Mouse (Mus musculus): ENCODE data around the gene Kif6. TPM values are rescaled to one million over a fixed set of nuclear protein-coding genes. Genes with fewer than 3 reads are reported as not detected.
A peak's percentile ranks its signal among the peaks of the same experiment; 100 is the strongest.

Kif6 gene
- polyA plus RNA-seq, 1 experiment from 2014 or later, result 2.5 TPM

DNA sequence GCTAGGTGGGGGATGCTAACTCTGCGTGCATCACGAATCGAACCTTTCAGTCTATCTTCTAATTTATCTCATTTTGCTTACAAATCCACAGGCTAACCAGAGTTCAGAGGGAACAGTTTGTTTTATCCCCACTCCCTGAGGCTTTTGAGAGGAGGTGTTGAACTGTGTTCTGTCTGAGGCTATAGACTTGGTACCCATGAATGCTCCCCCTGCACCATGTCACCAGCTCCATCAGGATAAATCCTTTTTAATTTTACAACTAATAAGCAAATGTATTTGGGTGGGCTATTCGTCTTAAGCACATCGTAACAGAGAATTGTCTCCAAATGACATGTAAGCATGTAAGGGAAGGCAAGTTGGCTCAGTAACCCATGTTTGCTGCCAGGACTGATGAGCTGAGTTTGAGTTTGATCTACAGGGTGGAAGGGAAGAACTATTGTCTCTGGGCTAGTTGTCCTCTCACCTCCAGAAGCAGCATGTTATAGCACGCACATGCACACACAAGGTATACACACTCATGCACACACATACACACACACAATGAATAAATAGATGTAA is 122.4 kb downstream of the Kif6 start:
- peaks cover 5% of the 10 kb centered on the region; the same call in 1 of the 2 replicates for H3K9me3 ChIP-seq (replicated peaks)
- H3K27me3 ChIP-seq (replicated peaks), result no peaks in the 10 kb centered on the region
- H3K36me3 ChIP-seq, result no peaks in the 10 kb centered on the region
- 0 out of 2 replicates have a peak, but pooled peaks cover 7% of the 10 kb centered on the region for H3K4me1 ChIP-seq (replicated peaks)
- no peak overlapping the region for H3K4me2 ChIP-seq
- ATAC-seq (ENCODE audit: insufficient number of reproducible peaks, low FRiP score), result no peak
- WGBS, result 87% methylated on average over 6 of the region's 6 CpGs
- no peak overlapping the region for H3K9ac ChIP-seq
- no peak overlapping the region for H3K27ac ChIP-seq (ENCODE audit: poor library complexity, severe bottlenecking)
- H3K4me3 ChIP-seq, result no peak overlapping the region

DNA sequence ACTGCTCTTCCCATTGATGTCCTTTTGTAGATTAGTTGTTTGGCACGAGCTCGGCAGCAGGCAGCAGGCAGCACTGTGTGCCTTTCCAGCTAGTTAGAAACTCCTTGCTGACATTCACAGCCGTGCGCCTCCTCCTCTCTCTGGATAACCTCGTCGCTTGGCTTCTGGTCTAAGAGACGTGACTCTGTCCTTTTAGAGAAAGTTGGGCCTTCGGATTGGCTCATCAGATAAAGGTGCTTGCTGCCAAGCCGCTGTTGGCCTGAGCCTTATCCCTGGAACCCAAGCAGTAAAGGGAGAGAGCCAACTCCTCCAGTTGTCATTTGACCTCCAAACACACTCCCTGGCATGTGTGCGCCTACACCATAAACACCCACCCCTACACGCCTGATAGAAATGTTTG is 123.4 kb downstream of the Kif6 start:
- Histone ChIP-seq H3K4me1 (replicated peaks) (0 out of 2 replicates have a peak, but pooled peaks cover 7% of the 10 kb centered on the region), H3K9me3 (replicated peaks) (peaks cover 5% of the 10 kb centered on the region; the same call in 1 of the 2 replicates), H3K4me3 (no peak overlapping the region), H3K36me3 (no peaks in the 10 kb centered on the region), H3K27ac (ENCODE audit: poor library complexity, severe bottlenecking) (no peak overlapping the region), H3K27me3 (replicated peaks) (no peaks in the 10 kb centered on the region), H3K4me2 (no peak overlapping the region), H3K9ac (no peak overlapping the region)
- WGBS, result 44% methylated on average over 11 of the region's 11 CpGs
- no peak for ATAC-seq (ENCODE audit: insufficient number of reproducible peaks, low FRiP score)

DNA sequence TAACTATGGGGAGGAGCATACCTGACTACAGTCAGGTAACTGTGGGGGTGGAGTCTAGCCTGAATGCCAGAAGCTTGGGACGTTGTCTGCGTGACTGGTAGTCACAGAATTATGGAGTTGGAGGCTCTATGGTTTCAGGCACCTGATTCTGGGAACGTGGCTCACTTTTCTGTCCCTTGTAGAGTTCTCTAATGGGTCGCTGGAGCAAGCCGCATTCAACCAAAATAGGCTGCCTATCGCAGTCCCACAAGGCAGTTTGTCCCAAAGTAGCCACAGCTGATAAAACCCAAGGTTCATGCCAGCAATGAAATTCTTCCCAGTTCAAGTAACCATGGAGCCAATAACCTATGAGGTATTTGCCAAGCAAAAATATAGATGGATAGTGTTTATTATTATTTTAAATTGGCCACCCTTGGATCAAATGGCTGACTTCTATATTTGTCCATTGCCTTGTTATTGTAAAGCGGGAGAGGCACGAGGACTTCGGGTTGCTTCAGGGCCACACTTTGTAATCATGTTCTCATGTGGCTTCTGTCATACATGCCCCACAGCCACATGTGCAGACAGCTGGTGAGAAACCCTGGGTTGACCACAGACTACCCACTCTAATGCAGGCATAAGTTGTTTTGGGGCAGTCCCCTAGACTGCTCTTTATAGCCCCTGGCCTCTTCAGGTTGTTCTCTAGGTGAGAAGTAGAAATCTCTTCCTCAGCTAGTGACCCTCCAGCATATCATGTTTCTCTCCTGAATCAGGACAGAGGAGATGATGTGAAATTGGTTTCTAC is 125.2 kb downstream of the Kif6 start:
- H3K27me3 ChIP-seq (replicated peaks), result no peaks in the 10 kb centered on the region
- H3K4me2 ChIP-seq, result no peak overlapping the region
- ATAC-seq (ENCODE audit: insufficient number of reproducible peaks, low FRiP score), result no peak
- H3K4me1 ChIP-seq (replicated peaks), result 0 out of 2 replicates have a peak, but pooled peaks cover 7% of the 10 kb centered on the region
- H3K36me3 ChIP-seq, result no peaks in the 10 kb centered on the region
- WGBS, result 81% methylated on average over 9 of the region's 9 CpGs
- peaks cover 10% of the 10 kb centered on the region for H3K9me3 ChIP-seq (replicated peaks)
- H3K27ac ChIP-seq (ENCODE audit: poor library complexity, severe bottlenecking), result no peak overlapping the region
- H3K4me3 ChIP-seq, result no peak overlapping the region
- no peak overlapping the region for H3K9ac ChIP-seq

DNA sequence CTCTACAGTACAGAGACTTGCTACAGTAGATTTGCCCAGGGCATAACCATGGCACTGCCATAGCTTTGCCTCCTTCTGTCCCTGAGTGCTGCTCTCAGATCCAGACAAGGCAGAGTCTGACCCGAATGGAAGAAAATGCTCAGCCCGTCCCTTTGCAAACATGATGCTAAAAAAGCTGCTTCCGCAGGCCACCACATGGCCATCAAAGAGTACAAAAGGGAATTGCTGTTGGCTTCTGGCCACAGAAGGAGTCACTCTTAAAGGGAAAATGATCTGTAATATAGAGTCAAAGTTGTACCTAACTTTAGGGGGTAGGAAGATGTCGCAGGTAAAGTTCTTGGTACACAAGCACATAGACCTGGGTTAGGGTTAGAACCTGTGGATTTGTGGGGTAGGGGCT is 126.2 kb downstream of the Kif6 start:
- H3K4me2 ChIP-seq, result no peak overlapping the region
- no peaks in the 10 kb centered on the region for H3K36me3 ChIP-seq

DNA sequence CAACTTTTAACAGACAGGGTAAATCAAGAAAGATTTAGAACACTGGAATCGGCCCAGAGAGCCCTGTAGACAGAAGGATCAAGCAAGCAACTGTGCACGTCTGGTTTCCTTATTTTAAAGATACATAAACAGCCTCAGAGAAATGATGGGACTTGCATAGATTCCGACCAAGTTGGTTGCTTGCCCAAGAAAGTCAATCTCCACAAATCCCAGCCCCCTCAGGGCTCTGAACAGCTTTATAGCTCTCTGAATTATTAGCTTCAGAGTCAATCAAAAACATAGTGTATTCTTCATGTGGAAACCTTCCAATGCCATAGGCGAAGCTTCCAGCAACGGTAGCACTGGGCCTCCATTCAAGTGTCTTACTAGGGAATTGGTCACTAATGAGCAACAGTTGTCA is 127.0 kb downstream of the Kif6 start:
- no peak overlapping the region for H3K9ac ChIP-seq
- no peak overlapping the region for H3K27ac ChIP-seq (ENCODE audit: poor library complexity, severe bottlenecking)

More for the DNA sequence above, 126.2 kb downstream of the Kif6 start:
- 0 out of 2 replicates have a peak, but pooled peaks cover 7% of the 10 kb centered on the region for H3K4me1 ChIP-seq (replicated peaks)
- H3K9ac ChIP-seq, result no peak overlapping the region
- no peak overlapping the region for H3K4me3 ChIP-seq
- ATAC-seq (ENCODE audit: insufficient number of reproducible peaks, low FRiP score), result no peak
- WGBS, result 83% methylated on average over 4 of the region's 4 CpGs
- peaks cover 10% of the 10 kb centered on the region for H3K9me3 ChIP-seq (replicated peaks)
- no peak overlapping the region for H3K27ac ChIP-seq (ENCODE audit: poor library complexity, severe bottlenecking)
- no peaks in the 10 kb centered on the region for H3K27me3 ChIP-seq (replicated peaks)

DNA sequence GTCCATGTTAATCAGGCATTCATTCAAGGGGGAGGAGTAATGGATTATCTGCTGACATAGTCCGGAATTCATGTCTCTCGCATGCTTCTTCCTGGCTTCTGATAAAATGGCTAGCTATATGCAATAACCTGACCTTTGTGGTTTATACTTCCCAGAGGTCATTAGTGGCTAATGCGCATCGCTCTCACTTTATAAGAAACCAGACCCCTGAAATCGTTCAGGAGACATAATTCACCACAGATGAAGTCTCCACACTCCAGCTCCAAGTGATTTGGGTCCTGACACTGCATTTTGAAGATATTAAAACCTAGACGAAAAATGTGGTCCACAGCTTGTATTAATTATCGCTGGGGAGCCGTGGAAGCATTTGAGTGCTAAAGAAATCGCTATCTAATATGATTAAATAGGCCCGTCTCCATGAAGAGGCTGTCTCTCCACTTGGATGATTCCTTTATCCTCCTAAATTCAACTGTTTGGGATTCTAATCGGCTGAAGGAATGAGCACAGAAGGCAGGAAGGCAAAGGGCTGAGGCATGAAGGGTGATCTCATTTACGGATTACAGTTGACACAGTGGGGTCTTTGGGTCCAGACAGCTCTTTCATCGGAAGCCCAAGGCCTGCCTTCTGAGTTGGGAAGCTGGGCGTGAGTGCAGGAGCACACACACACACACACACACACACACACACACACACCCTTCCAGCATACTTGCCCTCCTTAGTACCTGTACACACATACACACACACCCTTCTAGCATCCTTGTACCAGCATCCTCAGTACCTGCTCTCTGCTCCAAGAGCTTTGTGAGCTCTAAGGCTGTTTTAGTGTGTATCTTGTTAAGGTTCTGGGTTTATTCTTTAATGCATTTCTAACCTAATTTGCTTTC is 128.9 kb downstream of the Kif6 start:
- Histone ChIP-seq H3K36me3 (no peaks in the 10 kb centered on the region), H3K4me1 (replicated peaks) (no peaks in the 10 kb centered on the region), H3K27me3 (replicated peaks) (no peaks in the 10 kb centered on the region), H3K9ac (no peak overlapping the region), H3K9me3 (replicated peaks) (peaks cover 12% of the 10 kb centered on the region), H3K4me3 (no peak overlapping the region), H3K27ac (ENCODE audit: poor library complexity, severe bottlenecking) (no peak overlapping the region), H3K4me2 (no peak overlapping the region)
- WGBS, result 76% methylated on average over 14 of the region's 14 CpGs
- ATAC-seq (ENCODE audit: insufficient number of reproducible peaks, low FRiP score), result no peak

More for the DNA sequence above, 127.0 kb downstream of the Kif6 start:
- Histone ChIP-seq H3K4me1 (replicated peaks) (0 out of 2 replicates have a peak, but pooled peaks cover 7% of the 10 kb centered on the region), H3K27me3 (replicated peaks) (no peaks in the 10 kb centered on the region), H3K9me3 (replicated peaks) (peaks cover 7% of the 10 kb centered on the region), H3K36me3 (no peaks in the 10 kb centered on the region), H3K4me3 (no peak overlapping the region), H3K4me2 (no peak overlapping the region)
- ATAC-seq (ENCODE audit: insufficient number of reproducible peaks, low FRiP score), result no peak
- WGBS, result 80% methylated on average over 5 of the region's 5 CpGs

DNA sequence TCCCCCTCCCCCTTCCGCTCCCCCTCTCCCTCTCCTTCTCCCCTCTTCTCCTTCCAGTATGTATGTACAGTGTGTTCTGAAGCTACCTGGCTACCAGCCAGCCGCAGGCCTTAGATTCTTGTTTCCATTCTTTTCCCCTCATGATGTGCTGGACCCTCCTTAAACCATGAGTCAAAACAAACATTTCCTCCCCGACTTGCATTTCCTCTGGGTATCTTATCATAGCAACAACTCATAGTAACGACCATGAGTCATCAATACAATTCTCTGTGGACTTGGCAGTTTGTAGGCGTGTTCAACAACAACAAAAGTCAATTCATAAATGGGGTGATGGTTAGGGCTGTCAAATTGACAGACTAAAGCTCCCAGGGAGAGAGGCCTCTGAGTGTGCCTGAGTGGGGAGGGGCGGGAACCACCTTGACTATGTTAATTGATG is 136.0 kb downstream of the Kif6 start:
- Histone ChIP-seq H3K27me3 (replicated peaks) (no peaks in the 10 kb centered on the region), H3K36me3 (no peaks in the 10 kb centered on the region), H3K4me2 (no peak overlapping the region), H3K9ac (no peak overlapping the region), H3K4me3 (no peak overlapping the region), H3K9me3 (replicated peaks) (peaks cover 7% of the 10 kb centered on the region; the same call in 1 of the 2 replicates), H3K4me1 (replicated peaks) (0 out of 2 replicates have a peak, but pooled peaks cover 4% of the 10 kb centered on the region), H3K27ac (ENCODE audit: poor library complexity, severe bottlenecking) (no peak overlapping the region; the same call in 1 of the 2 replicates)
- ATAC-seq (ENCODE audit: insufficient number of reproducible peaks, low FRiP score), result 0 out of 2 replicates have a peak, but pooled peaks have one; percentile 18
- WGBS, result 53% methylated on average over 6 of the region's 6 CpGs

DNA sequence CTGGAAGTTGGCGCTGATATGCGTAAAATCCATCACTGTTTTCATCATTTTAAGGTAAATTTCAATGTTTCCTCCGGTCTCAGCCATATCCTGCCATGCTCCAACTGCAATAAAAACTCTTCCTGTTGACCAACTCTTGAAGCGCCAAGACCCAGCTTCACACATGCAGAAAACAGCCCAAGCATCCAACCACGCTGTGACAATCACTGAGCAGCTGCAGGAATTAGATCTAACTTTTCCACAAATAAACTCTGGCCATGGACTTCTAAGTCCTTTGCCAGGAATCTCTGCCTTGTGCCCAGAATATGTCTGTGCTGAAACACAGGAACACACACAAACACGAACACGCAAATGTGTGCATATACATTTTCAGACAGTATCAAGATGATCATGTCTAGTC is 138.9 kb downstream of the Kif6 start:
- H3K27ac ChIP-seq (ENCODE audit: poor library complexity, severe bottlenecking), result no peak overlapping the region
- H3K4me1 ChIP-seq (replicated peaks), result 0 out of 2 replicates have a peak, but pooled peaks cover 8% of the 10 kb centered on the region
- 92% methylated on average over 7 of the region's 7 CpGs for WGBS
- H3K36me3 ChIP-seq, result no peaks in the 10 kb centered on the region
- no peak for ATAC-seq (ENCODE audit: insufficient number of reproducible peaks, low FRiP score)
- no peak overlapping the region for H3K4me3 ChIP-seq
- no peak overlapping the region for H3K4me2 ChIP-seq
- H3K9ac ChIP-seq, result no peak overlapping the region
- no peaks in the 10 kb centered on the region; the same call in 1 of the 2 replicates for H3K9me3 ChIP-seq (replicated peaks)
- no peaks in the 10 kb centered on the region for H3K27me3 ChIP-seq (replicated peaks)

DNA sequence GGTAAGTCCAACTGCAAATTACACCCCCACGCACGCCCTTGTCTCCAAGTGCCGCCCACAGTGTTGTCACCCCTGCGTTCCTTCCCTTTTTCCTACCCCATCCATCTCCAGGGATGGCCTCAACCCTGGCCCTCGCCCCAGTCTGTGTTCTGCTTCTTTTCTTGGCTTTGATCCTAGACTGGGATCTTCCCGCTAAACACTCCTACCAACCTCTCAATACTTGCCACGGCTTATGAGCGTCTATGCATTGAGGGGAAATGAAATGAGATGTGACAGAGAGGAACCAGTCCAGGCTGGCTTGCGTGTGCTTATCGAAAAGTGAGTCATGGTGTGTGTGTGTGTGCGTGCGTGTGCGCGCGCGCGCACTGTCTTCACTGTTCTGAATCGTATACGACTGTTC is 141.9 kb downstream of the Kif6 start:
- H3K36me3 ChIP-seq, result no peaks in the 10 kb centered on the region
- no peak overlapping the region for H3K4me2 ChIP-seq
- no peak for ATAC-seq (ENCODE audit: insufficient number of reproducible peaks, low FRiP score)
- no peak overlapping the region for H3K9ac ChIP-seq
- no peaks in the 10 kb centered on the region; the same call in 1 of the 2 replicates for H3K9me3 ChIP-seq (replicated peaks)
- no peaks in the 10 kb centered on the region for H3K27me3 ChIP-seq (replicated peaks)
- no peak overlapping the region for H3K4me3 ChIP-seq
- H3K4me1 ChIP-seq (replicated peaks), result 0 out of 2 replicates have a peak, but pooled peaks cover 4% of the 10 kb centered on the region
- WGBS, result 79% methylated on average over 19 of the region's 19 CpGs
- no peak overlapping the region for H3K27ac ChIP-seq (ENCODE audit: poor library complexity, severe bottlenecking)

DNA sequence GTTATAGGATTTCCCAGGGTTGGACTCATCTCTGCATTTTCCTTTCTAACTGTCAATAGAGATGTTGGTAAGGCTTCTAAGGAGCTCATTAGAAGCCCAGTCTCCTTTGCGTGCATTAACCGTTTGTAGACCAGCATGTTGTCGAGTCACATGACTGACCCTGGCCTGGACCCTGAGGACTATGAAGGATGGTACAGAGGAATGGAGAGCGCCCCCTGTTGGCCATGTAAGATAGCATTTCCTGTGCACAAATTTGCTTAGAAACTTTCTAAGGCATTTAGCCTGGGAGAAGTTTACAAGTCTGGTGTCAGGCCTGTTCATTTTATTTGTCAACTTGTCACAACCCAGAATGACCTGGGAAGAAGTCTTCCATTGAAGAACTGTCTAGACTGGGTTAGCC is 144.1 kb downstream of the Kif6 start:
- Histone ChIP-seq H3K4me1 (replicated peaks) (0 out of 2 replicates have a peak, but pooled peaks cover 4% of the 10 kb centered on the region), H3K36me3 (no peaks in the 10 kb centered on the region), H3K9me3 (replicated peaks) (no peaks in the 10 kb centered on the region; the same call in none of the 2 replicates), H3K27me3 (replicated peaks) (no peaks in the 10 kb centered on the region), H3K9ac (no peak overlapping the region), H3K4me2 (no peak overlapping the region), H3K27ac (ENCODE audit: poor library complexity, severe bottlenecking) (no peak overlapping the region), H3K4me3 (no peak overlapping the region)
- no peak for ATAC-seq (ENCODE audit: insufficient number of reproducible peaks, low FRiP score)
- WGBS, result 66% methylated on average over 4 of the region's 4 CpGs
